In the genomic region with DNA sequence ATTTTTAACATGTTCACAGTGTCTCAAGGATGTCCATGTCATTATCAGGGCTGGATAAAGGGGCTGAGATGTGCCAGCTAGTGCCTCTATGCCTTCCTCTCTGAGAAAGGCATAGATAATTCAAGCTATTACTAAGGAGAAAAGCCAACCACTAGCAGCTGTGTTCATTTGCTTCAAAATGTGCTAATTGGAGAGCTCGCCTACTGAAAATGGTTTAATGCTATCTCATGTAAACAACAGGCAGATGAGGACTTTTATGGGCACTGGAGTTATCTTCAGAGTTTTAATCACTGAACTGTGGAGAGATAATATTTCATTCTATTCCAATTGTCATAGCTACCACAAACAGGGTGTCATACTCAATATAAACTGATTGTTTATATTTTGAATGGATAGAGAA, we compare ENCODE assay signal across 8 mouse cellular contexts.
"Had no signal": no experiment of that assay in that cellular context is flagged by ENCODE, and none has a peak within 500 bp of the region (broad histone marks: within the 10 kb centered on the region; RNA-seq: fewer than 3 reads in every experiment).

No protein-coding gene starts in this region.

- H3K4me3 ChIP-seq: lung, embryonic 15.5 days; midbrain, embryonic 13.5 days; midbrain, embryonic 15.5 days; neural tube, embryonic 12.5 days; stomach, embryonic 15.5 days had no signal

- H3K27ac ChIP-seq: lung, embryonic 15.5 days; macrophage; midbrain, embryonic 13.5 days; midbrain, embryonic 15.5 days; neural tube, embryonic 12.5 days; stomach, embryonic 15.5 days; stomach, postnatal 0 days had no signal

- ATAC-seq: liver, postnatal 0 days; midbrain, embryonic 13.5 days; midbrain, embryonic 15.5 days had no signal
